Mouse (Mus musculus) liver, postnatal 0 days (tissue): ENCODE measurements at regions not wholly inside any gene's neighbourhood (a gene's known extent, or its start where the extent isn't known, plus 50 kb on each side); places are given as distances from the start of the nearest gene placed in this dataset.
A peak's percentile ranks its signal among the peaks of the same experiment; 100 is the strongest.

Source experiments
- ATAC-seq: fragments of 200-750 bp; cut with Nextera tagmentation; 2 replicates; pipeline ENCODE4 v1.8.0; 2017; ENCODE audit warnings: mild to moderate bottlenecking, moderate library complexity
- DNase-seq: peaks from one replicate; pipeline ENCODE4 v3.0.0-alpha.2; 2016
- H3K27ac ChIP-seq: fragments of 300-500 bp; sonication (generic); 2 replicates; pipeline ENCODE4 v1.5.1; 2014; ENCODE audit warnings: antibody characterized with exemption, moderate library complexity, mild to moderate bottlenecking, low read depth
- H3K27me3 ChIP-seq: fragments of 300-500 bp; sonication (generic); 2 replicates; pipeline ENCODE4 v1.6.1; 2014; ENCODE audit warnings: low read length, control low read depth, mixed read lengths; ENCODE audit not compliant: insufficient read depth
- H3K36me3 ChIP-seq: fragments of 300-500 bp; sonication (generic); replicated peaks from 2 replicates; pipeline ENCODE4 v1.6.1; 2014; ENCODE audit warnings: mild to moderate bottlenecking, control low read depth, low read length, moderate library complexity, mixed read lengths; ENCODE audit not compliant: insufficient read depth
- H3K4me1 ChIP-seq: fragments of 300-500 bp; sonication (generic); 2 replicates; pipeline ENCODE4 v1.6.1; 2014; ENCODE audit warnings: antibody characterized with exemption, mild to moderate bottlenecking, control low read depth; ENCODE audit not compliant: insufficient read depth
- H3K4me2 ChIP-seq: fragments of 300-500 bp; sonication (generic); 2 replicates; pipeline ENCODE4 v1.6.1; 2014; ENCODE audit warnings: low read depth, mild to moderate bottlenecking, low read length, moderate library complexity, mixed read lengths
- H3K4me3 ChIP-seq: fragments of 300-500 bp; sonication (generic); 2 replicates; pipeline ENCODE4 v1.5.1; 2014; ENCODE audit warnings: low read depth, low read length
- H3K9ac ChIP-seq: fragments of 300-500 bp; sonication (generic); replicated peaks from 2 replicates; pipeline ENCODE4 v1.6.1; 2014; ENCODE audit warnings: mild to moderate bottlenecking, moderate library complexity
- H3K9me3 ChIP-seq: fragments of 300-500 bp; sonication (generic); 2 replicates; pipeline ENCODE4 v1.6.1; 2016; ENCODE audit warnings: mild to moderate bottlenecking, control low read depth, low read length, mixed read lengths
- CTCF ChIP-seq: sonication (generic); IDR thresholded peaks from 2 replicates; pipeline ENCODE4 v1.5.1; 2016; ENCODE audit warnings: antibody characterized with exemption, low read depth
- EP300 ChIP-seq: IDR thresholded peaks from 2 replicates; pipeline ENCODE4 v1.6.1; 2016; ENCODE audit warnings: antibody characterized with exemption, low read depth, mild to moderate bottlenecking
- WGBS: fragments of 180-500 bp; shearing (Covaris S2); extraction: QIAGEN DNeasy Blood & Tissue Kit; methylation state at CpG from one replicate; pipeline ENCODE4 v1.1.7; 2014; ENCODE audit not compliant: insufficient replicate concordance; 5-methylcytosine and 5-hydroxymethylcytosine counted together

DNA sequence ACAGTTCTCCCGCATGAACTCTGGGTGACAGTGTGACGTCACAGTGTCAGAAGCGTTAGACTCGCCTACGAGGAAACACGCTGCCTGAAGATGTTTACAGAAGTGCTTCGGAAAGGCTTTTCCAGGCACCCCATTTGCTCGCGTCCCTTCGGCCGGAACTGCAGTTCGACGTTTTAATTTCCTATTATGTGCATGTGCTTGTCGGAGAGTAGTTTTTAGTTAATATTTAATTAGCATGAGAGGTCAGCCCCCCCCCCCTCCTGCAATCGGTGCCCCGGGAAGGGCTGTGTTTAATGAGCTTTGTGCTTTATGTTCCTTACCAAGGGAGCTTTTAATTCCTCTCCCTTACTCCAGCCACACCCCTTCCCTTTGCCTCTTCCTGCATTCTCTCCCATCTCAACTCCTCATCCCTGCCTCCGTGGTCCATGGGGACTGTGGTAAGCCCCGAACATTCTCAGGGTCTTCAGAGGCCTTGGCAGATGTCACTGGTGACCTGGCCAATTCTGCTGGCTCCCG lies 92.8 kb upstream of the Mrps10 start:
- WGBS: 70% methylated on average over 19 of the region's 19 CpGs
- Histone ChIP-seq H3K4me3 (no peak overlapping the region), H3K9me3 (no peaks in the 10 kb centered on the region), H3K27ac (no peak overlapping the region), H3K4me1 (peaks cover 5% of the 10 kb centered on the region; the same call in 1 of the 2 replicates), H3K27me3 (no peaks in the 10 kb centered on the region), H3K36me3 (no peaks in the 10 kb centered on the region), H3K4me2 (no peak overlapping the region), H3K9ac (no peak overlapping the region)
- DNase-seq (no peak), ATAC-seq (no peak)
- TF ChIP-seq EP300 (no peak), CTCF (no peak)

DNA sequence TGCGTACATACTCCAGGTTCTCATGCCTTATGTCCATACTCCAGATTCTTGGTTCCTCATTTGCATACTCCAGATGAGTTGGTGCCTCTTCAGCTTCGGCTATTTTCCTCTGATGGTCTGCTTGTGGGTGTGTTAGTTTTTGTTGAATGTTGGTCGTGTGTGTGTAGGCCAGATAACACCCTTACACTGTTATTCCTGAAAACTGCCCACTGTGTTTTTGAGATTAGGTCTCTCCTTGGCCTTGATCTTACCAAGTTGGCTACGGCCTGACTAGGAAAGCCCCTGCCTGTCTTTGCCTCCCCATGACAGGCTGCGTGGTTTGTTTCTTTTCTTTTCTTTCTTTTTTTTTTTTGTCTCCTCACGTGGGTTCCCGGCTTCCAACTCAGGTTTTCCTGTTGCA lies 95.4 kb upstream of the Mrps10 start:
- Histone ChIP-seq H3K4me1 (peaks cover 5% of the 10 kb centered on the region; the same call in 1 of the 2 replicates), H3K27ac (no peak overlapping the region), H3K27me3 (no peaks in the 10 kb centered on the region), H3K9me3 (no peaks in the 10 kb centered on the region), H3K4me3 (no peak overlapping the region), H3K36me3 (no peaks in the 10 kb centered on the region), H3K9ac (no peak overlapping the region), H3K4me2 (no peak overlapping the region)
- ATAC-seq: peak; percentile 62
- 57% methylated on average over 7 of the region's 7 CpGs for WGBS
- TF ChIP-seq CTCF (no peak), EP300 (peak; percentile 81)
- DNase-seq: no peak

DNA sequence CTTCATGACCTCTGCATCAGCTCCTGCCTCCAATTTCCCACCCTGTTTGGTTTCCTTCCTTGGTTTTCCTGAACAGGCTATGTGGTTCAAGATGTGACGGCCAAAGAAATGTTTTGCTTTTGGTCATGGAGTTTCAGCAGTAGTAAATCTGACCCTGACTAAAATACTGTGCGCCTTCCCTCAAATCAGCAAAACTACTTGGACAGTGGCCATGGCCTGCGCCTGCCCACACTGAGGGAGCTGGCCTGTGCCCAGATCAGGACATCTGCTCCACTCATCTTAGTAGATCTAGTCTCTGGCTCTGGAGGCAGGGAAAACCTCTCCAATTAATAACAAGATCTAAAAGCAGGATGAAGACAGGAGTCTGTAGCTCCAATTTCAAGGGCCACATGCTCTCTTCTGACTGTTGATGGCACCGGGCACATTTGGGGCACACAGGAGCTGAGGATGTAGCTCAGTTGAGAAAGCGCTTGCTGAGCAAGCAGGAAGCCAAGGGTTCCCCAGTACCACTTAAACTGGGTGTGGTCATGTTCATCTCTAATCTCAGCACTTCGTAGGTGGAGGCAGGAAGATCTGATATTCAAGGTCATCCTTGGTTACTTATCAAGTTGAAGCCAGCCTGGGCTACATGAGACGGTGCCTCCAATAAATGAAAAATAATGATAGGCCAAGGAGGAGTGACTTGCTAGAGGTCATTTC lies 96.6 kb upstream of the Mrps10 start:
- DNase-seq (no peak), ATAC-seq (no peak)
- H3K27ac ChIP-seq: no peak overlapping the region
- H3K9me3 ChIP-seq: no peaks in the 10 kb centered on the region
- H3K27me3 ChIP-seq: no peaks in the 10 kb centered on the region
- H3K4me1 ChIP-seq: peaks cover 5% of the 10 kb centered on the region; the same call in 1 of the 2 replicates
- TF ChIP-seq CTCF (no peak), EP300 (no peak)
- H3K36me3 ChIP-seq: no peaks in the 10 kb centered on the region
- no peak overlapping the region for H3K4me2 ChIP-seq
- no peak overlapping the region for H3K9ac ChIP-seq
- H3K4me3 ChIP-seq: no peak overlapping the region
- 70% methylated on average over 7 of the region's 7 CpGs for WGBS

DNA sequence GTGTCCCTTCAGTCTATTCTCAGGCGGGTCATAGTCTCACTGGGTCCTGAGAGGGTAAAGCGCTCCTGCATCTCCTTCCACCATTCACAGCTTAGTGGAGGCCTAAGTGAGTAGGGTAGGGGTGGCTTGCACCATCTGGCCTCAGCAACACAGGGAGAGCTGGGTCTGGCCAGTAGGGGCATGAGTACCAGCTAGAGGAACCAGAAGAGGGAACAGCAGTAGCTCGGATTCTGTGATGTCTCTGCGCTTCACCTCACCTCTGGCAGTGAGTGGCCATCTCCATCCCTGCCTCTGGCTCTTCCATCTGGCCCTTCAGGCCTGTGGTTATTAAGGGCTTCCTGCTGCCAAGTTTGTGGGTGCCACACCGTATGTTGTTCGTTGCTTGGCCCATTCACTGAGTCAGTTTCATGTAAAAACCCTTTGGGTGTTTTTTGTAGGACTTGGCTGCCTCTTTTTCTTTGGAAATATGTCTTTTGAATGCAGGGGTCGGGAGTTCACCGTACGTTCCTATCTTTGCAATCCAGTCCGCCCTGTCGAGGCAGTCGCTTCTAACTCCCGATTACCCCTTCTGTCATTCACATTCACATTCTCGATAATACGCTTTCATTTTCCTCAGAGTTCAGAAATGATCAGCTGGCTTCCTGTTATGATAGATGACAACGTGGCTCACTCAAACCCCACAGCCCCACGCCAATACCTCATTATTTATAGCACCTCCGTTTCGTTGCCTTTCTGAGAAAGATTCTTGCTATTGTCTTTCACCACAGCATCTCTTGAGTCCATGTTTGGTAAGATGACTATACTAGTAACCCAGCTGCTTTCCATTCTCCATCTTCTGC lies 99.4 kb upstream of the Mrps10 start:
- Histone ChIP-seq H3K4me2 (no peak overlapping the region), H3K9ac (no peak overlapping the region), H3K27ac (no peak overlapping the region), H3K27me3 (no peaks in the 10 kb centered on the region), H3K36me3 (no peaks in the 10 kb centered on the region), H3K4me3 (no peak overlapping the region), H3K4me1 (peaks cover 1% of the 10 kb centered on the region; the same call in 1 of the 2 replicates), H3K9me3 (no peaks in the 10 kb centered on the region)
- DNase-seq (no peak), ATAC-seq (no peak)
- WGBS: 73% methylated on average over 19 of the region's 19 CpGs
- no peak for TF ChIP-seq CTCF
- TF ChIP-seq EP300: no peak

DNA sequence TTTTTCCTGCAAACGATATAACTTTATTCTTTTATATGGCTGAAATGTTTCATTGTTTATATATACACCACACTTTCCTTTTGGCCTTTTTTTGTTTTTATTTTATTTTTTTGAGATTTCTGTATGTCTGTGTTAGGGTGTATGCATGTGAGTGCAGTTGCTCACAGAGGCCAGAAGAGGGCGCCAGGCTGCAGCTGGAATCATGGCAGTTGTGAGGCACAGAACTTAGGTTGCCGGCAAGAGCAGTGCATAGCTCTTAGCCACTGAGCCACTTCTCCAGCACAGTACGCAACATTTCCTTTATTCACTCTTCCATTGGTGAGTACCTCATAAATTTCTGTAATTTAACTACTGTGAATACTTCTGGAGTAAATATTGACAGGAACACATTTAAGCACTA lies 100.8 kb upstream of the Mrps10 start:
- no peak for DNase-seq
- WGBS: 84% methylated on average over 4 of the region's 4 CpGs
- no peaks in the 10 kb centered on the region for H3K9me3 ChIP-seq
- H3K36me3 ChIP-seq: no peaks in the 10 kb centered on the region
- H3K4me1 ChIP-seq: no peaks in the 10 kb centered on the region
- no peak for TF ChIP-seq EP300
- peak; percentile 52 for TF ChIP-seq CTCF
- H3K4me3 ChIP-seq: no peak overlapping the region
- H3K9ac ChIP-seq: no peak overlapping the region
- H3K27ac ChIP-seq: no peak overlapping the region
- H3K27me3 ChIP-seq: no peaks in the 10 kb centered on the region
- no peak overlapping the region for H3K4me2 ChIP-seq
- ATAC-seq: no peak

DNA sequence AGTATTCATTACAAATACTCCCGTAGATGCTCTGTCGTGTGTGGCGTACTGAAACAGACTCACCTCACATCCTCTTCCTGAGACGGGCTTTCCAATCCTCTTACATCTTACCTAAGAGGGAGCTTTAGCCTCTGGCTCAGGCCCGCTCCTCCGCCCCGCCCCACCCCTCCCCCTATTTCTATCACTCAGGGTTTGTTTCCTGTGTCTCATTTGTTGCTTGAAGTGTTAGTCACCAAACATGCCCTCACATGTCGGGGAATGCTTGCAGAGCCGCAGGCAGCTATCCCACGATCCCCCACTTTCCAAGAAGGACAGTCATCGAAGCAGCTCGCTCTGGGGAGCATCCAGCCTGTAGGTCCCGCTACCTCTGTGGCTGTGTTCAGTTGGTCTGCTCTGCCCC lies 101.6 kb upstream of the Mrps10 start:
- Histone ChIP-seq H3K4me2 (no peak overlapping the region), H3K4me3 (no peak overlapping the region), H3K27ac (no peak overlapping the region), H3K36me3 (no peaks in the 10 kb centered on the region), H3K4me1 (no peaks in the 10 kb centered on the region), H3K27me3 (no peaks in the 10 kb centered on the region), H3K9me3 (no peaks in the 10 kb centered on the region), H3K9ac (no peak overlapping the region)
- ATAC-seq (no peak), DNase-seq (no peak)
- 88% methylated on average over 13 of the region's 13 CpGs for WGBS
- no peak for TF ChIP-seq EP300
- no peak for TF ChIP-seq CTCF
